In genomic region chr8:18311597-18311996, GRCm38 (mm10) we compare ENCODE assay signal across 21 mouse cellular contexts.
A peak's percentile ranks its signal among the peaks of the same experiment; 100 is the strongest.
DNase-seq lines count a peak whose midpoint lies in the region; ATAC-seq and TF ChIP-seq lines count a peak whose summit lies in the region.
"Had no signal": no experiment of that assay in that cellular context is flagged by ENCODE, and none has a peak within 500 bp of the region (broad histone marks: within the 10 kb centered on the region; RNA-seq: fewer than 3 reads in every experiment).

No protein-coding gene starts in this region.

- no peaks in the 10 kb centered on the region for H3K27me3 ChIP-seq in hindbrain, embryonic 10.5 days (ENCODE audit: insufficient read depth, poor library complexity, severe bottlenecking)
- H3K27me3 ChIP-seq in hindbrain, postnatal 0 days (ENCODE audit: insufficient read depth, low read length), result no peaks in the 10 kb centered on the region
- H3K27me3 ChIP-seq in neural tube, embryonic 12.5 days (replicated peaks), result no peaks in the 10 kb centered on the region
- no peaks in the 10 kb centered on the region for H3K27me3 ChIP-seq in hindbrain, embryonic 14.5 days (ENCODE audit: control insufficient read depth, insufficient read depth, low read length)
- H3K27me3 ChIP-seq: embryonic facial prominence, embryonic 15.5 days had no signal

- no peak overlapping the region for H3K4me3 ChIP-seq in hindbrain, embryonic 10.5 days
- no peak overlapping the region for H3K4me3 ChIP-seq in hindbrain, postnatal 0 days (ENCODE audit: low read length)
- H3K4me3 ChIP-seq in neural tube, embryonic 12.5 days, result no peak overlapping the region
- H3K4me3 ChIP-seq in hindbrain, embryonic 14.5 days (replicated peaks; ENCODE audit: low read length), result no peak overlapping the region
- H3K4me3 ChIP-seq: embryonic facial prominence, embryonic 15.5 days; erythroblast, embryonic 14.5 days; forebrain, embryonic 10.5 days; heart, embryonic 10.5 days had no signal

- no peak overlapping the region for H3K4me2 ChIP-seq in hindbrain, postnatal 0 days (ENCODE audit: low read depth, low read length)
- no peak overlapping the region for H3K4me2 ChIP-seq in neural tube, embryonic 12.5 days (replicated peaks)
- no peak overlapping the region for H3K4me2 ChIP-seq in hindbrain, embryonic 14.5 days (replicated peaks)
- H3K4me2 ChIP-seq: embryonic facial prominence, embryonic 15.5 days had no signal

- H3K4me1 ChIP-seq in hindbrain, embryonic 10.5 days (replicated peaks), result no peaks in the 10 kb centered on the region
- no peaks in the 10 kb centered on the region for H3K4me1 ChIP-seq in hindbrain, postnatal 0 days (ENCODE audit: insufficient read depth, low read length)
- no peaks in the 10 kb centered on the region for H3K4me1 ChIP-seq in neural tube, embryonic 12.5 days
- no peaks in the 10 kb centered on the region for H3K4me1 ChIP-seq in hindbrain, embryonic 14.5 days (replicated peaks; ENCODE audit: control insufficient read depth, insufficient read depth, low read length)
- H3K4me1 ChIP-seq: embryonic facial prominence, embryonic 15.5 days; forebrain, embryonic 10.5 days; heart, embryonic 10.5 days had no signal

- peak; percentile 3 for DNase-seq in hindbrain, embryonic 10.5 days (ENCODE audit: low spot score)
- no peak for DNase-seq in hindbrain, postnatal 0 days (ENCODE audit: low spot score)
- no peak for DNase-seq in neural tube, embryonic 10.5 days (ENCODE audit: extremely low spot score, low spot score)
- DNase-seq in hindbrain, embryonic 14.5 days (ENCODE audit: low spot score), result peak; percentile 36
- no peak for DNase-seq in cerebellum, adult 11 months
- DNase-seq in adrenal gland, postnatal 14 days, result no peak
- DNase-seq: adrenal gland, postnatal 25 days; cerebellum, adult 8-10 months; cerebellum, postnatal 14 days; gastrocnemius, postnatal 10 days; heart, adult 18-20 months; heart, postnatal 10 days; heart, postnatal 4 days; kidney, adult 2 months had no signal

- 75% methylated on average over 5 of the region's 5 CpGs for WGBS in hindbrain, embryonic 10.5 days
- 64% methylated on average over 5 of the region's 5 CpGs for WGBS in hindbrain, postnatal 0 days
- WGBS in neural tube, embryonic 12.5 days, result 63% methylated on average over 5 of the region's 5 CpGs
- 48% methylated on average over 5 of the region's 5 CpGs for WGBS in hindbrain, embryonic 14.5 days

- no peak overlapping the region for H3K27ac ChIP-seq in hindbrain, embryonic 10.5 days
- no peak overlapping the region for H3K27ac ChIP-seq in hindbrain, postnatal 0 days
- no peak overlapping the region for H3K27ac ChIP-seq in neural tube, embryonic 12.5 days
- no peak overlapping the region for H3K27ac ChIP-seq in hindbrain, embryonic 14.5 days
- H3K27ac ChIP-seq: embryonic facial prominence, embryonic 15.5 days; forebrain, embryonic 10.5 days; heart, embryonic 10.5 days had no signal

- no peak overlapping the region for H3K9ac ChIP-seq in hindbrain, postnatal 0 days (replicated peaks; ENCODE audit: low read length)
- H3K9ac ChIP-seq in neural tube, embryonic 12.5 days, result no peak overlapping the region
- no peak overlapping the region for H3K9ac ChIP-seq in hindbrain, embryonic 14.5 days
- H3K9ac ChIP-seq: embryonic facial prominence, embryonic 15.5 days had no signal

- H3K36me3 ChIP-seq in hindbrain, embryonic 10.5 days, result no peaks in the 10 kb centered on the region
- H3K36me3 ChIP-seq in hindbrain, postnatal 0 days (ENCODE audit: insufficient read depth, low read length), result no peaks in the 10 kb centered on the region
- H3K36me3 ChIP-seq in neural tube, embryonic 12.5 days, result no peaks in the 10 kb centered on the region
- H3K36me3 ChIP-seq in hindbrain, embryonic 14.5 days (replicated peaks; ENCODE audit: control insufficient read depth, insufficient read depth), result no peaks in the 10 kb centered on the region
- H3K36me3 ChIP-seq: embryonic facial prominence, embryonic 15.5 days; forebrain, embryonic 10.5 days; G1E; heart, embryonic 10.5 days had no signal

- no peak for ATAC-seq in hindbrain, postnatal 0 days
- peak; percentile 90 for ATAC-seq in neural tube, embryonic 12.5 days (ENCODE audit: low FRiP score, low read depth)
- ATAC-seq in hindbrain, embryonic 14.5 days (ENCODE audit: low FRiP score), result peak; percentile 60; the same call in 1 of the 2 replicates
- ATAC-seq: intestine, embryonic 16.5 days had no signal

- no peak for TF ChIP-seq CTCF in hindbrain, postnatal 0 days (IDR thresholded peaks at IDR 0.05; ENCODE audit: low read depth)

- no peaks in the 10 kb centered on the region for H3K9me3 ChIP-seq in hindbrain, embryonic 10.5 days
- H3K9me3 ChIP-seq in hindbrain, postnatal 0 days (ENCODE audit: low read length), result no peaks in the 10 kb centered on the region
- H3K9me3 ChIP-seq in neural tube, embryonic 12.5 days, result no peaks in the 10 kb centered on the region
- no peaks in the 10 kb centered on the region for H3K9me3 ChIP-seq in hindbrain, embryonic 14.5 days (ENCODE audit: control insufficient read depth, low read length)
- H3K9me3 ChIP-seq: embryonic facial prominence, embryonic 15.5 days; forebrain, embryonic 10.5 days; G1E; heart, embryonic 10.5 days had no signal

Comparison
In these comparisons a context has a peak if more than half of its experiments do, and no peak if none do; other contexts are left out.
1. DNase-seq: peak in hindbrain, embryonic 10.5 days (single experiment) and hindbrain, embryonic 14.5 days (single experiment); none in hindbrain, postnatal 0 days (single experiment), neural tube, embryonic 10.5 days (single experiment), cerebellum, adult 11 months (single experiment) and adrenal gland, postnatal 14 days (single experiment).